Mouse (Mus musculus) MEL (cell line): Measurements from ENCODE around the gene Lhx1. TPM values are rescaled to one million over a fixed set of nuclear protein-coding genes. Genes with fewer than 3 reads are reported as not detected.

Experiments
- DNase-seq: peaks from one replicate; pipeline ENCODE4 v3.0.0; 2011; ENCODE audit warnings: low read depth, low spot score
- H3K27ac ChIP-seq: 2 replicates; pipeline ENCODE4 v1.5.1; 2012; ENCODE audit warnings: low read depth, mild to moderate bottlenecking, control low read depth, low read length, moderate library complexity; ENCODE audit not compliant: control insufficient read depth
- H3K27me3 ChIP-seq, 2 experiments: fragments of 150-350 bp in 1 of 2; sonication (generic) in 1 of 2; 2 replicates each; pipeline ENCODE4 v1.6.1; 2012; ENCODE audit warnings: low read length in 2 of 2, mild to moderate bottlenecking in 2 of 2, improper control_type of control experiment in 1 of 2, moderate library complexity in 1 of 2; ENCODE audit not compliant: insufficient read depth in 2 of 2, control insufficient read depth in 1 of 2
- H3K36me3 ChIP-seq, 2 experiments: 2 replicates each; pipeline ENCODE4 v1.6.1; 2012 to 2014; ENCODE audit warnings: low read length in 2 of 2, improper control_type of control experiment in 1 of 2, inconsistent platforms in 1 of 2, mild to moderate bottlenecking in 1 of 2; ENCODE audit not compliant: insufficient read depth in 2 of 2, control insufficient read depth in 1 of 2
- H3K4me1 ChIP-seq, 2 experiments: fragments of 150-350 bp in 1 of 2; sonication (generic) in 1 of 2; 2 replicates each; pipeline ENCODE4 v1.6.1; 2012; ENCODE audit warnings: low read length in 2 of 2, improper control_type of control experiment in 1 of 2, mild to moderate bottlenecking in 1 of 2; ENCODE audit not compliant: insufficient read depth in 2 of 2, control insufficient read depth in 1 of 2
- H3K4me3 ChIP-seq, 2 experiments: fragments of 150-350 bp in 1 of 2; sonication (generic) in 1 of 2; 2 replicates each; pipeline ENCODE4 v1.5.1; 2012; ENCODE audit warnings: low read depth in 2 of 2, low read length in 2 of 2, mild to moderate bottlenecking in 2 of 2, moderate library complexity in 2 of 2, control low read depth in 1 of 2, improper control_type of control experiment in 1 of 2; ENCODE audit not compliant: control insufficient read depth in 1 of 2, insufficient read depth in 1 of 2
- H3K79me2 ChIP-seq: 2 replicates; pipeline ENCODE4 v1.6.1; 2012; ENCODE audit warnings: mild to moderate bottlenecking, low read length, moderate library complexity; ENCODE audit not compliant: control insufficient read depth, poor library complexity, insufficient read depth
- H3K9ac ChIP-seq: 2 replicates; pipeline ENCODE4 v1.6.1; 2012; ENCODE audit warnings: low read depth, mild to moderate bottlenecking, control low read depth, low read length, moderate library complexity; ENCODE audit not compliant: control insufficient read depth, poor library complexity, severe bottlenecking
- H3K9me3 ChIP-seq: fragments of 150-350 bp; sonication (generic); replicated peaks from 2 replicates; pipeline ENCODE4 v1.6.1; 2012; ENCODE audit warnings: mild to moderate bottlenecking, low read length, improper control_type of control experiment, moderate library complexity; ENCODE audit not compliant: insufficient read depth
- BHLHE40 ChIP-seq: IDR thresholded peaks from 2 replicates; pipeline ENCODE4 v1.6.1; 2012; ENCODE audit warnings: low read depth, mild to moderate bottlenecking, inconsistent platforms, low read length, improper control_type of control experiment, borderline replicate concordance
- CHD2 ChIP-seq: IDR thresholded peaks from 2 replicates; pipeline ENCODE4 v1.6.1; 2011; ENCODE audit warnings: low read length, improper control_type of control experiment
- E2F4 ChIP-seq: IDR thresholded peaks from 2 replicates; pipeline ENCODE4 v1.6.1; 2011; ENCODE audit warnings: low read depth, low read length, improper control_type of control experiment, borderline replicate concordance
- ELF1 ChIP-seq: IDR thresholded peaks from 2 replicates; pipeline ENCODE4 v1.6.1; 2014; ENCODE audit warnings: low read depth, mild to moderate bottlenecking, inconsistent platforms, low read length, improper control_type of control experiment, moderate library complexity
- EP300 ChIP-seq, 2 experiments: IDR thresholded peaks; 2 replicates each; pipeline ENCODE4 v1.6.1; 2011; ENCODE audit warnings: improper control_type of control experiment in 2 of 2, low read length in 2 of 2, low read depth in 1 of 2, mild to moderate bottlenecking in 1 of 2
- GATA1 ChIP-seq: IDR thresholded peaks from 2 replicates; pipeline ENCODE4 v1.6.1; 2011; ENCODE audit warnings: low read depth, low read length, improper control_type of control experiment
- JUND ChIP-seq: IDR thresholded peaks from 2 replicates; pipeline ENCODE4 v1.6.1; 2011; ENCODE audit warnings: low read depth, mild to moderate bottlenecking, improper control_type of control experiment, low read length
- KAT2A ChIP-seq: conservative IDR thresholded peaks from 2 replicates; pipeline ENCODE4 v1.6.1; 2012; ENCODE audit warnings: low read depth, low read length, improper control_type of control experiment, inconsistent platforms
- MAFK ChIP-seq: IDR thresholded peaks from 2 replicates; pipeline ENCODE4 v1.6.1; 2011; ENCODE audit warnings: low read depth, mild to moderate bottlenecking, low read length, improper control_type of control experiment, borderline replicate concordance
- MAX ChIP-seq: IDR thresholded peaks from 2 replicates; pipeline ENCODE4 v1.6.1; 2011; ENCODE audit warnings: low read length, improper control_type of control experiment
- MYB ChIP-seq: IDR thresholded peaks from 2 replicates; pipeline ENCODE4 v1.6.1; 2011; ENCODE audit warnings: mild to moderate bottlenecking, low read depth, low read length, improper control_type of control experiment
- NELFE ChIP-seq: IDR thresholded peaks from 2 replicates; pipeline ENCODE4 v1.6.1; 2011; ENCODE audit warnings: low read depth, low read length, improper control_type of control experiment
- NRF1 ChIP-seq: IDR thresholded peaks from 2 replicates; pipeline ENCODE4 v1.6.1; 2014; ENCODE audit warnings: low read depth, mild to moderate bottlenecking, inconsistent platforms, low read length, improper control_type of control experiment, moderate library complexity; ENCODE audit not compliant: poor library complexity, insufficient read depth, severe bottlenecking
- POLR2AphosphoS2 ChIP-seq: IDR thresholded peaks from 2 replicates; pipeline ENCODE4 v1.6.1; 2011; ENCODE audit warnings: low read length, improper control_type of control experiment
- RAD21 ChIP-seq: IDR thresholded peaks from 2 replicates; pipeline ENCODE4 v1.6.1; 2011; ENCODE audit warnings: mild to moderate bottlenecking, low read depth, low read length, improper control_type of control experiment
- SIN3A ChIP-seq: IDR thresholded peaks from 2 replicates; pipeline ENCODE4 v1.6.1; 2012; ENCODE audit warnings: low read length, improper control_type of control experiment, inconsistent platforms
- SMC3 ChIP-seq: IDR thresholded peaks from 2 replicates; pipeline ENCODE4 v1.6.1; 2011; ENCODE audit warnings: low read depth, low read length, improper control_type of control experiment
- UBTF ChIP-seq: IDR thresholded peaks from 2 replicates; pipeline ENCODE4 v1.6.1; 2012; ENCODE audit warnings: low read depth, mild to moderate bottlenecking, inconsistent platforms, low read length, improper control_type of control experiment, moderate library complexity, borderline replicate concordance; ENCODE audit not compliant: insufficient read depth
- USF1 ChIP-seq: IDR thresholded peaks from 2 replicates; pipeline ENCODE4 v1.6.1; 2014; ENCODE audit warnings: low read depth, mild to moderate bottlenecking, inconsistent platforms, low read length, improper control_type of control experiment, moderate library complexity
- ZC3H11A ChIP-seq: IDR thresholded peaks from 2 replicates; pipeline ENCODE4 v1.6.1; 2012; ENCODE audit warnings: low read depth, mild to moderate bottlenecking, inconsistent platforms, low read length, improper control_type of control experiment
- ZKSCAN1 ChIP-seq: IDR thresholded peaks from 2 replicates; pipeline ENCODE4 v1.6.1; 2012; ENCODE audit warnings: low read depth, mild to moderate bottlenecking, inconsistent platforms, low read length, improper control_type of control experiment, moderate library complexity
- polyA plus RNA-seq, 2 experiments: library from polyadenylated mRNA; stranded (reverse) in 1 of 2; unstranded in 1 of 2; fragments of >175 nt in 1 of 2; fragments of >200 nt in 1 of 2; gene quantifications; 2 replicates each; pipeline versions ENCODE4 v1.2.1 to v1.2.4; 2012; ENCODE audit warnings: low replicate concordance in 2 of 2, low read depth in 1 of 2; ENCODE audit not compliant: insufficient read length in 2 of 2, insufficient read depth in 1 of 2, missing spikeins in 1 of 2
- total RNA-seq: library from RNA; depleted of rRNA; stranded (reverse); fragments of 300-350 nt; gene quantifications from 2 replicates; pipeline ENCODE4 v1.2.3, GENCODE M21; 2012

The Lhx1 gene
- total and polyA plus RNA-seq, 3 experiments, result not detected

GRCm38 (mm10) chr11:84521751-84522299, 3.5 kb downstream of the Lhx1 start:
- Histone ChIP-seq H3K4me1 (no peaks in the 10 kb centered on the region), H3K4me3 (no peak overlapping the region), H3K36me3 (no peaks in the 10 kb centered on the region), H3K27ac (no peak overlapping the region), H3K9me3 (no peaks in the 10 kb centered on the region), H3K79me2 (no peaks in the 10 kb centered on the region), H3K9ac (no peak overlapping the region), H3K27me3 (peaks cover 0 to 2% of the 10 kb centered on the region in 2 experiments; a peak in 2 of 4 replicates)
- no peak for DNase-seq
- TF ChIP-seq MYB (no peak), CHD2 (no peak), UBTF (no peak), BHLHE40 (no peak), ZKSCAN1 (no peak), SMC3 (no peak), MAFK (no peak), ZC3H11A (no peak), GATA1 (no peak), POLR2AphosphoS2 (no peak), RAD21 (no peak), KAT2A (no peak), MAX (no peak), NELFE (no peak), JUND (no peak), ELF1 (no peak), E2F4 (no peak)
- TF ChIP-seq, all 39 proteins: peak for 0

GRCm38 (mm10) chr11:84521071-84521390, 4.3 kb downstream of the Lhx1 start:
- TF ChIP-seq SMC3 (no peak), USF1 (no peak), NRF1 (no peak), EP300 (IDR thresholded peaks at IDR 0.05; ENCODE audit: low read depth in 1 of 2, low read length in 2 of 2) (no peak), BHLHE40 (no peak), SIN3A (no peak)
- Histone ChIP-seq H3K4me3 (no peak overlapping the region), H3K36me3 (no peaks in the 10 kb centered on the region), H3K9ac (no peak overlapping the region), H3K27me3 (no peaks in the 10 kb centered on the region; a peak in 2 of 4 replicates), H3K79me2 (no peaks in the 10 kb centered on the region), H3K27ac (no peak overlapping the region), H3K4me1 (no peaks in the 10 kb centered on the region), H3K9me3 (no peaks in the 10 kb centered on the region)
- DNase-seq, result no peak
